Mouse (Mus musculus) spleen, embryonic (tissue): ENCODE data around the gene Pak2.

ENCODE experiments used
- CTCF ChIA-PET: fragments of 350-600 bp; sonication (Branson Sonifier 250); formaldehyde crosslinking; loops from one replicate; lab custom pipeline; 2022; lab: Charles Lee

The Pak2 gene

DNA sequence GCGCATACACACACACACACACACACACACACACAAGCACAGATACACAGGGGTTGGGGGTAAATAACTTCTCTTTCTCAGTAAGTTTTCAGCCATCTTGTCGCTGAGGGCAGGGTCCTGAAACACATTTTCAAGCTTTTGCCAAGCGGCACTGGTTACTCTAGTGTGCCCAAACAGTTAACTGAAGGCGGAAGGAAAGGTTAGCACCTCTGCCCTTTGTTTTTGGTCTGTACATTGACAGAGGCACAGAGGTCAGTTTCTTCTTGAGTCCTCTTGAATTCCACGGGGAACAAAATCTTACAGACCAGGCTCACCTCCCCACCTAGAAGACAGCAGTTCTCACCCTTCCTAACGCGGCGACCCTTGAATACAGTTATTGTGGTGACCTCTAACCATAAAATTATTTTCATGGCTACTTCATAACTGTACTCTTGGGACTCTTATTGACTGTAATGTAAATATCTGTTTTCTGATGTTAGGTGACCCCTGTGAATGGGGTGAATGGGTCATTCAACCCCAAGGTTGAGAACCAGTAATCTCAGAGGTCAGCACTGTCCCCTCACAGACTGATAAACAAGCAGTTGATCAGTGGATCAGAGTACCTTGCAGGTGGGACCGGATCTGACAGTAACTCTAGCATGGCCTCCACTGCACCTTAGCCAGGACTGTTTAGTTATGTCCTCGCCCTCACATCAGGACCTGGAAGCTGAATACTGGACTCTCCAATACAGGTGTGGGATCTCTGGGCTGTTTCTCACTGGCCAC lies 70.4 kb downstream of the Pak2 start:
- CTCF ChIA-PET: interaction anchor here (0.5 to 0.7 kb wide), 2 partner anchors 114 to 834 kb away, joined by 3 to 9 read pairs; no protein-coding TSS in a partner anchor

DNA sequence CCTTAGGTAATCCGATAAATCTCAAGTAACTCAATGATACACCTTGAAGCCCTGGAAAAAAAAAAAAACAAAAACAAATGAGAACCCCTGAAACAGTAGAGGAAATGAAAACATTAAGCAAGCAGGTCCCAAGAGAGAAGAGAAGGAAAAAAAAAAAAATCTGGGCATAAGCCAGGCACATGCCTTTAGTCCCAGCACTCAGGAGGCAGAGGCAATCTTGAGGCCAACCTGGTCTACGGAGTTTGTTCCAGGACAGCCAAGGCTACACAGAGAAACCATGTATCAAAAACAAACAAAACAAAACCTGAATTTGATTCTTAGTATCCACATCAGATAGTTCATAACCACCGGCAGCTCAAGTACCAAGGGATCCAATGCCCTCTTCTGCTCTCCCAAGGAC lies 74.4 kb downstream of the Pak2 start:
- CTCF ChIA-PET: no interaction called here

DNA sequence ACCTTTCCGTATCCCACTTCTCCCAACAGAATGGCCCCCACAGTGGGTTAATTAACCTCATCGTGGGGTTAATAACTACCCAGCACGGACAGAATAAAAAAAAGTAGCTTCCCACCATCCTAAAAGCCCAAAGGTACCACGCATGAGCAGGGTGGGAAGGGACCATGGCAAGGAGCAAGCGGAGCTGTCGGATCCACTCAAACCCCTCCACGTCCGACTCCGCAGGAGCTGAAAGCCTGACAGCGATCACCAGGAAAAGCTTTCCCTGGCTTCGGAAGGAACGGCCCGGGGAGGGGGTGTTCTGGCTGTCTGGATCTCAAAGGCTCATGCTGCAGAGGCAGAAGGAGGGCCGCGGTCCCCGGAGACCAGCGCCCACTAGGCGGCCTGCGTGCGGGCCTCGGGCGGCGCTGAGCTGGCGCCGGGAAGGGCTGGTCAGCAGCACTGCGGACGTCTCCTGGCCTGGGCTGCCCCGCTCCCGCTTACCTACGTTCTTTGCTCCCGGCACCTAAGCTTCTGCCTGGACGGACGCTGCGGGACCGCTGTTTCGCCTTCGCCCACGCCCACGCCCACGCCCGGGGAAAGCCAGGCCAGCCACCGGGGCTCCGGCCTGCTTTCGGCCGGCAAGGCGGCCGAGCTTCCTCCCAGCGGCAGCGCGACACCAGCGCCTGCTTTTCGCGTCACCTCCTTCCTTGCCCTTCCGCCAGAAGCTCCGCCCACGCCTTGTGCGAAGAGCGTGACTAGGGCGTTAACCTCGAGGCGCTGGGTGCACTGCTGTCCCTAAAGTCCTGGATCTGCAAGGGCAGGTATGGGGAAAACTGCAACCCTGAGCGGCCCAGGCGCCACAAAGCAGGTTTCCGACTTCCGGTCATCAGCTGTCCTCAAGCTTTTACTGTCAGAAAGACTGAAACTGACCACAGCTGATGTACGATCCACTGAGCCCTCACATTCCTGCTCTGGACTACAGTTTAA lies 76.3 kb downstream of the Pak2 start, which contains the start of gene Senp5:
Senp5 (minus strand) TSS at position 779 of the 969 bp plus-strand sequence.
- CTCF ChIA-PET: interaction anchor here (0.7 kb wide), 1 partner anchor 10 kb away, joined by 3 read pairs; no protein-coding TSS in a partner anchor

DNA sequence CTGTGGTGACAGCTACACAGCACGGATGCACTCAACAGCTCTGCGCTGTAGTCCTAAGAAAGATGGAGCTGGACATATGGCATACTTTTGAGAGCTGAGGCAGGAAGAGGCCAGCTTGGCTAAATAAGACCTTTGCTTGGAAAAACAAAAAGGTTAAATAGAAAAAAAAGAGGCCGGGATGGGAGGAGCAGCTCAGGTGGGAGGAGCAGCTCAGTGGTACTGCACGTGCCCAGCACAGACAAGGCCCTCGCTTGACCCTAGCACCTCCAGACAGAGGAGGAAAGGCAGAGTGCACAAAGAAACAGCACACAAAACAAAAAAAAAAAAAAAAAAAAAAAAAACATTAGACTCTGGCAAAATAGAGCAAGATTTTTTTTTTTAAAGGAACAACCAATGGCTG lies 82.8 kb downstream of the Pak2 start:
- CTCF ChIA-PET: interaction anchor here (0.6 kb wide), 1 partner anchor 1254 kb away, joined by 5 read pairs; no protein-coding TSS in a partner anchor

DNA sequence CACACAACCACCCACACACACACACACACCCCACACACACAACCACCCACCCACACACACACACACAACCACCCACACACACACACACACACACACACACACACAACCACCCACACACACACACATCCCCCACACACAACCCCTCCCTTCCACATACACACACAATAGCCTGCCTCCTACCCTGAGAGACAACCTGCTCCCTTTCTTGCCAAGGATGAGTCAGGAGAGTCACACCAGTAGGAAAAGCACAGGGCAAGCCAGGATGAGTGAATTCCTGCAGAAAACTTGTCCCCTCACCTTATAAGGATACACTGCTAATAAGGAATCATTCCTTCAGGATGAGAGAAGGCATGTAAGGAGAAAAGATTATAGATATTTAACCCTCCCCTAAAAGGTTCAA lies 85.2 kb downstream of the Pak2 start:
- CTCF ChIA-PET: no interaction called here

DNA sequence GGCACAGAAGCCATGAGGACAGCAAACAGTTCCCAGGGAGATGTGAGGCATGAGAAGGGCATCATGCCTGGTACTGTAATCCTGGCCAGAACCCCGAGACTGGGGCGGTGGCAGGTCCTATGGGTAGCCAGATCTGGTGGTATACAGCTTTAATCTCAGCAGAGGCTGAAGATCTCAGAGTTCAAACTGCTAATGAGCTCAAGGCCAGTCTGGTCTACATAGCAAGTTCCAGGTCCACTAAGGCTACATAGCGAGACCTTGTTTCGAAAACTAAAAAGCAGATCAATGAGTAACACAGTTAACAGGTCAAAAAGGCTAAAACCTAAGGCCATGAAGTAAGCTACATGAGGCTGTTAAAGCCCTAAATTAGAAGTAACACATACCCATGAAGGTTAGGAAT lies 85.9 kb downstream of the Pak2 start:
- CTCF ChIA-PET: interaction anchor here (0.8 kb wide), 1 partner anchor 113 kb away, joined by 4 read pairs; no protein-coding TSS in a partner anchor

DNA sequence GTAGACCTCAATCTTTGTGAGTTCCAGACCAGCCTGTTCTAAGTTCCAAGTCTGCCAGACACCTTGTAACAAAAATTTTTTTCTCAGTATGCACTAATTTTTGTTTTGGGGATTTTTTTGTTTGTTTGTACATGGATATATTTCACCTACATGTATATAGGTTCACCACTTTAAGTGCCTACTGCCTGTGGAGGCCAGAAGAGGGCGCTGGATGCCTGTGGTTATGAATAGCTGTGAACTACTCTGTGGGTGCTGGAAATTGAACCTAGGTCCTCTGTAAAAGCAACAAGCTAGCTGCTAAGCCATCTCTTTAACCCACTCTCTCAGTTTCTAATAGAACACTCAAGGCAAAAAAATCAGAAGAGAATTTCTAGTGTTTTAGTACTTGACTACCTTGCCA lies 87.1 kb downstream of the Pak2 start:
- CTCF ChIA-PET: interaction anchor here (0.6 to 0.8 kb wide), 2 partner anchors 12 to 29 kb away, joined by 3 read pairs; no protein-coding TSS in a partner anchor

DNA sequence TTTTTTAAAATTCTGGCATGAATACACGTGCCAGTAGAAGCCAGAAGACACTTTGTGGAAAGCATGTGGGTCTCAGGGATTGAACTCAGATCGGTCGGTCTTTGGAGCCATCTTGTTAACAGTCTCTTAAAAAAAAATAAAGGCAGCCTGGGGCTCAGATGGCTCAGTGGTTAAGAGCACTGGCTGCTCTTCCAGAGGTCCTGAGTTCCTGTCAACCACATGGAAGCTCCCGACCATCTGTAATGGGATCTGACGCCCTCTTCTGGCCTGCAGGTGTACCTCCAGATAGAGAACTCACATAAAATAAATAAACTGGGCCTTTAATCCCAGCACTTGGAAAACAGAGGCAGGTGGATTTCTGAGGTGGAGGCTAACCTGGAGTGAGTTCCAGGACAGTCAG lies 98.2 kb downstream of the Pak2 start:
- CTCF ChIA-PET: interaction anchor here (0.6 kb wide), 1 partner anchor 14 kb away, joined by 3 read pairs; no protein-coding TSS in a partner anchor

DNA sequence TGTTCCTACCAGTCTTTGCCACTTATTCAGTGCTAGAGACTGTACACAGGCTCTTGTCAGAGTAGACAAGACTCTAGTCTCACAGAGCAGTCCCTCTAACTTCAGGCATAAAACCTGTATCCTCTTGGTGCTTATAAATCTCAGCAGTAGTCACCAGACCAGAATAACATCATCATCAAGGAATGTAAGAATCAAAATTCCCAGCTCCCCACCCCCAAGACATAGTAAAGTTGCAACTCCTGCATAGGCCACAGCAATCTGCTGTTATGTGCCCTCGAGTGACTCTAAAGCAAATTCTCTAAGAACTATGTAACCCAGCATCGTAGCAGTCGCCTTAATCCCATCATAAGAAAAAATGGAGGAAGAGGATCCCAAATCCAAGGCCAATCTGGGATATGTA lies 99.6 kb downstream of the Pak2 start:
- CTCF ChIA-PET: no interaction called here

DNA sequence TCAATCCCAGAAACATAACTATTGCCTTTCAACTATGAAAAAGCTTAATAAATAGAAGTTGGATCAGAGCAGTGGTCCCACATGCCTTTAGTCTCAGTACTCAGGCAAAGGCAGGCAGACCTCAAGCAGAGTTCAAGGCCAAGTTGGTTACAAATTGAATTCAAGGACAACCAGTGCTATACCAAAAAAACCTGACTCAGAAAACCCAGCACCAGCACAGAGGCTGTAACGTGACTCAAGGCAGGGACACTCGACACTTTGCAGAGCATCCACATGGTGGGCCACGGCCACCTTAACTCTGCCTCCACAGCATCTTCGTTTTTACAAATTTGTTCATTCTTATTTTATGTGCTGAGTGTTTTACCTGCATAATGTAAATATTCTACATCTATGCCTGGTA lies 103.9 kb downstream of the Pak2 start:
- CTCF ChIA-PET: no interaction called here
